Mouse (Mus musculus): Measurements from ENCODE around the gene Cldn2.
A peak's percentile ranks its signal among the peaks of the same experiment; 100 is the strongest.

GRCm38 (mm10) chrX:139774309-139775083 lies 26.1 kb upstream of the Cldn2 start:
- TF ChIP-seq POLR2A (IDR thresholded peaks at IDR 0.05; ENCODE audit: borderline replicate concordance, control insufficient read depth, low read depth, low read length), result no peak
- TF ChIP-seq CTCF (IDR thresholded peaks at IDR 0.05; ENCODE audit: control insufficient read depth, insufficient read depth, low read length), result peak; percentile 29; the same call in 1 of the 2 replicates
